Mouse (Mus musculus) liver, embryonic 15.5 days (tissue): ENCODE results near the gene Gnb1l. TPM values are rescaled to one million over a fixed set of nuclear protein-coding genes. Genes with fewer than 3 reads are reported as not detected.

Experiments
- ATAC-seq: fragments of 200-750 bp; cut with Nextera tagmentation; 2 replicates; pipeline ENCODE4 v1.8.0; 2017; ENCODE audit warnings: moderate number of reproducible peaks, mild to moderate bottlenecking, moderate library complexity; ENCODE audit not compliant: insufficient read depth
- H3K27ac ChIP-seq: fragments of 300-500 bp; sonication (generic); replicated peaks from 2 replicates; pipeline ENCODE4 v1.5.1; 2015; ENCODE audit warnings: mild to moderate bottlenecking, inconsistent platforms
- H3K27me3 ChIP-seq: fragments of 300-500 bp; sonication (generic); 2 replicates; pipeline ENCODE4 v1.6.1; 2015; ENCODE audit warnings: mild to moderate bottlenecking, inconsistent platforms
- H3K36me3 ChIP-seq: fragments of 300-500 bp; sonication (generic); replicated peaks from 2 replicates; pipeline ENCODE4 v1.6.1; 2015; ENCODE audit warnings: moderate library complexity, mild to moderate bottlenecking, inconsistent platforms
- H3K4me1 ChIP-seq: fragments of 300-500 bp; sonication (generic); replicated peaks from 2 replicates; pipeline ENCODE4 v1.6.1; 2015; ENCODE audit warnings: inconsistent platforms
- H3K4me2 ChIP-seq: fragments of 300-500 bp; sonication (generic); 2 replicates; pipeline ENCODE4 v1.6.1; 2015; ENCODE audit warnings: moderate library complexity, mild to moderate bottlenecking, inconsistent platforms
- H3K4me3 ChIP-seq: fragments of 300-500 bp; sonication (generic); replicated peaks from 2 replicates; pipeline ENCODE4 v1.5.1; 2015; ENCODE audit warnings: mild to moderate bottlenecking, inconsistent platforms
- H3K9ac ChIP-seq: fragments of 300-500 bp; sonication (generic); 2 replicates; pipeline ENCODE4 v1.6.1; 2015; ENCODE audit warnings: moderate library complexity, mild to moderate bottlenecking, inconsistent platforms
- H3K9me3 ChIP-seq: fragments of 300-500 bp; sonication (generic); replicated peaks from 2 replicates; pipeline ENCODE4 v1.6.1; 2016; ENCODE audit warnings: inconsistent platforms
- WGBS: fragments of 180-500 bp; shearing (Covaris S2); methylation state at CpG from one replicate; pipeline ENCODE4 v1.1.7; 2015; ENCODE audit warnings: mixed read lengths; ENCODE audit not compliant: insufficient replicate concordance; 5-methylcytosine and 5-hydroxymethylcytosine counted together
- polyA plus RNA-seq: library from polyadenylated mRNA; unstranded; fragments of >200 nt; fragmentation: Nextera tagmentation; extraction: Ambion mirVana; gene quantifications from 2 replicates; pipeline ENCODE4 v1.2.1, GENCODE M21; 2015

Gene Gnb1l
- polyA plus RNA-seq, 1 experiment from 2014 or later, result 7.5 TPM

DNA sequence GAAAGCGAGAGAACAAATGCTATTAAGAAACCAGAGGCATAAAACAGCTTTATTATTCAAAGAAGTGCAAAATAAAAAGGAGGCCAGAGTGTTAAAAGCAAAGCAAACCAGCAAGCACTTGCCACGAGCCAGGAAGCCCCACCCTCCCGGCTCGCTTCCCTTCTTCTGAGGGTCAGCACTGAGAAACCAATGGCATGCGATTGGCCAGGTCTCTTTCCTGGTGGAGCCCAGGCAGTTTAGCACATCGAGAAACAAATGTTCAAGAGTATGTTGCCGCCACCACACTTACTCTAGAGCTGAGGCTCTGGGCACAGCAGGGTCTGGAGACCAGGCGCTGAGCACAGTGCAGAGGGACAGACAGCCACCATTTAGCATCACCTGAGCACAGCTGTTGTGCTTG lies 35.9 kb upstream of the Gnb1l start:
- Histone ChIP-seq H3K4me2 (no peak overlapping the region), H3K9ac (no peak overlapping the region), H3K36me3 (peaks cover 100% of the 10 kb centered on the region), H3K27ac (no peak overlapping the region), H3K27me3 (no peaks in the 10 kb centered on the region), H3K4me1 (peaks cover 32% of the 10 kb centered on the region), H3K4me3 (no peak overlapping the region), H3K9me3 (no peaks in the 10 kb centered on the region)
- 58% methylated on average over 8 of the region's 8 CpGs for WGBS
- ATAC-seq, result no peak

DNA sequence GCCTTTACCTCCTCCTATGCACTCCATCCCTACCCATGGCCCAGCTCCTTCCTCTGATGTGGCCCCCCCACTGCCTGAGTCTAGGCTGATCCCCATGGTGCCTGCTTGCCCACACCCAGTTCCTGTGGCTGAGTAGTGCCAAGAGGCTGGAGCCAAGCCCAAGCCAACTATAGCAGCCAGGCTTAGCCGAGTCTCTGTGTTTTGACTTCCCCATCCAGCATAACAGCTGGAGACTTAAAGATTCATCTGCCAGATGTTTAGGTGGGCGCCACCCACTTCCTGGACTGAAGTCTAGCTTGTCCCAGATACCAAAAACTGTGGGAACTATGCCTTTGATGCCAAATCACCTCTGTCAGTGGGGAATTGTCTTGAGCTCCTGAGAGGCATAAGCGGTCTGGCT lies 34.2 kb upstream of the Gnb1l start:
- H3K36me3 ChIP-seq, result peaks cover 100% of the 10 kb centered on the region
- no peak overlapping the region for H3K4me2 ChIP-seq
- H3K4me1 ChIP-seq, result peaks cover 18% of the 10 kb centered on the region
- WGBS, result 47% methylated on average over 3 of the region's 3 CpGs
- no peak for ATAC-seq
- no peak overlapping the region for H3K9ac ChIP-seq
- H3K9me3 ChIP-seq, result no peaks in the 10 kb centered on the region
- H3K27ac ChIP-seq, result no peak overlapping the region
- no peak overlapping the region for H3K4me3 ChIP-seq
- no peaks in the 10 kb centered on the region for H3K27me3 ChIP-seq

DNA sequence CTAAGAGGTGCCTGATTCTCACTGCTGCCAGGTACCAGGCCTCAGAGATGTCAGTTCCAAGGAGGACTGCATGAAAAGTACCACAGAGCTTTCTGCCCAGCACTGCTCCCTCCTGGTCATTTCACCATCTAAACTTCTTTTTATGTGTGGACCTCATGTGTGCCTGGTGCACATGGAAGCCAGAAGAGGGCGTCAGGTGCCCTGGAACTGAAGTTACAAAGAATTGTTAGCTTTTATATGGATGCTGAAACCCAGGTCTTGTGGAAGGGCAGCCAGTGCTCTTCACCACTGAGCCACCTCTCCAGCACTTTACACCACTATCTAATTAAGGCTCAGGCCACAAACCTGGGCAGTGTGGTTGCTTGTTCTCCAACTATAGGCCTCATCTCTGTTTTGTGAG lies 27.7 kb upstream of the Gnb1l start:
- Histone ChIP-seq H3K36me3 (peaks cover 100% of the 10 kb centered on the region), H3K4me3 (no peak overlapping the region), H3K27ac (no peak overlapping the region), H3K9me3 (no peaks in the 10 kb centered on the region), H3K4me2 (no peak overlapping the region), H3K4me1 (no peaks in the 10 kb centered on the region), H3K27me3 (no peaks in the 10 kb centered on the region), H3K9ac (no peak overlapping the region)
- 32% methylated on average over 1 of the region's 1 CpGs for WGBS
- ATAC-seq, result no peak

DNA sequence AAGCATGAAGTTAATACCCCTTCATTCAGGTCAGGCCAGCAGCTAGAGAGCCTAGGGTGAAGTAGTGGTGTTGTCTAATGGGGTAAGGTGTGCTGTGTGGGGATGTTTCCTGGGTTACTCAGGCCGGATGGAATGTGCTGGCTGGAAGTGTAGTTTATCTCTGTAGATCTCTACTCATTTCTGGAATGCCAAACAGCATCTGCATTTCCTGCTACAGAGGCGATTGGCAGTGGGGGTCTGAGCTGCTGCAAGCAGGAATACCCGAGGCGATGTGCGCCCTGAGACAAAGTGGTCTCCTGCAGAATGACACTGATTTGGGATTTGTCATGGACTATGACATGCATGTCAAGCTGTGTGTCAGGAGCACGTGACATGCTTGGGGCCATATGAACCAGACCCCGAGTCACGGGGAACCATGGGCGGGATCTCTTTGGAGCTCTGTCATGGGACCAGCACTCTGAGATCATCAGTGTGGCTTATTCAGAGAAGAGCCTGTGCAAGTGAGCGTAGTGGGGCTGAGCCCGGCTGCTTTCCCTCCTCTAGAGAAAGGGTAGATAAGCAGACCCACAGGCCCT lies 27.0 kb upstream of the Gnb1l start:
- Histone ChIP-seq H3K4me3 (no peak overlapping the region), H3K27ac (no peak overlapping the region), H3K4me2 (no peak overlapping the region), H3K9ac (no peak overlapping the region), H3K27me3 (no peaks in the 10 kb centered on the region), H3K36me3 (peaks cover 100% of the 10 kb centered on the region), H3K4me1 (no peaks in the 10 kb centered on the region), H3K9me3 (no peaks in the 10 kb centered on the region)
- no peak for ATAC-seq
- WGBS, result 83% methylated on average over 11 of the region's 11 CpGs

DNA sequence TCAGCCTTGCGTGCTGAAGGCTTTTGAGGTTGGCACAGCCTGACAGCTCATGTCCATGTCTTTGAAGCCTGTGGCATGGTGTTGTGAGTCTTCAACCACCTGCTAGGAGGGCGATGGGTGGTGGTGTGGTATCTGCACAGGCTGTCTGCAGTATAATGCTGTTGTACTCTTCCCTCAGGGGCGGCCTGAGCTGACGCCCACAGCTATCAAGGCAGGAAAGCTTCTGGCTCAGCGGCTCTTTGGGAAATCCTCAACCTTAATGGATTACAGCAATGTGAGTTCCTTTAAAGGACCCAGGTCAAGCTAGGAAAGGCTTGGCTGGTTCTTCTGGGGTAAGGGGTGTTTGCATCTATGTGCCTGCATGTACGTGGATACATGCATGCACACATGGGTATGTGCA lies 26.5 kb upstream of the Gnb1l start:
- no peaks in the 10 kb centered on the region for H3K27me3 ChIP-seq
- WGBS, result 85% methylated on average over 6 of the region's 6 CpGs
- no peak for ATAC-seq
- H3K4me3 ChIP-seq, result no peak overlapping the region
- peaks cover 100% of the 10 kb centered on the region for H3K36me3 ChIP-seq
- no peak overlapping the region for H3K27ac ChIP-seq
- no peaks in the 10 kb centered on the region for H3K4me1 ChIP-seq
- H3K9ac ChIP-seq, result no peak overlapping the region
- H3K4me2 ChIP-seq, result no peak overlapping the region
- H3K9me3 ChIP-seq, result no peaks in the 10 kb centered on the region

DNA sequence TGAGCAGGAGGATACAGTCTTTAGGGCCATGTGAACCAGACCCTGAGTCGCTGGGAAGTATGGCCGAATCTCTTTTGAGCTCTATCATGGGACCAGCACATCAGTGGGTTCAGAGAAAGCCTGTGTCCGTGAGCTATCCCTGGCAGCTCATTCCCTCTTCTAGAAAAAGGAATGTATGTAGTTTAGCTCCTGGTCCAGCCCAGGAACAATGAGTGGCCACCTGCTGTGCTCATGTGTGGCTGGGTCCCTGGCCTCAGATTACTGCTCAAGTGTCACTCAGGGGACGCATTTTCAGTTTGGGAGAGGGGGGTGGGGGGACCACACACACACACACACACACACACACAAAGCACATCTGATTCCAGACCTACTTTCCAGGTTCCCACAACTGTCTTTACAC lies 26.1 kb upstream of the Gnb1l start:
- no peaks in the 10 kb centered on the region for H3K9me3 ChIP-seq

DNA sequence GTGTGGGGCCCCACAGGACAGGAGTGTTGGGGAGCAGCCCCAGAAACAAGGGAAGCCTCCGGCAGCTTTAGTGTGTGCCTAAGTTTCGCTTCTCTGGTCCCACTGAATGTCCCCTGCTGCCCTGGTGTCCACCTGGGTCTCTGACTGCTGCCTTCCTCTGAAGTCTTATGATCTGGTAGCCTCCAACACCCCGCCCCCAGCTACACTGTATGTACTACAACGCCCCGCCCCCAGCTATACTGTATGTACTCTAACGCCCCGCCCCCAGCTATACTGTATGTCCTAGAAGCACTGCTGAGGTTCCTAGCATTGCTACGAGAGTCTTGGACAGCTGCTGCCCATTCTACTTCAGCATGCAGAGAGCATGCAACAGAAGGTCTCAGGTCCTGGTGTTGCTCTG lies 25.5 kb upstream of the Gnb1l start:
- no peak overlapping the region for H3K27ac ChIP-seq
- H3K4me2 ChIP-seq, result no peak overlapping the region
- H3K27me3 ChIP-seq, result no peaks in the 10 kb centered on the region
- WGBS, result 84% methylated on average over 8 of the region's 8 CpGs
- no peaks in the 10 kb centered on the region for H3K4me1 ChIP-seq
- no peak overlapping the region for H3K4me3 ChIP-seq
- peaks cover 100% of the 10 kb centered on the region for H3K36me3 ChIP-seq
- no peak for ATAC-seq
- H3K9me3 ChIP-seq, result no peaks in the 10 kb centered on the region
- no peak overlapping the region for H3K9ac ChIP-seq

More for the DNA sequence above, 26.1 kb upstream of the Gnb1l start:
- no peak overlapping the region for H3K9ac ChIP-seq
- H3K36me3 ChIP-seq, result peaks cover 100% of the 10 kb centered on the region
- no peak overlapping the region for H3K4me2 ChIP-seq
- no peak overlapping the region for H3K4me3 ChIP-seq
- H3K4me1 ChIP-seq, result no peaks in the 10 kb centered on the region
- ATAC-seq, result no peak
- H3K27me3 ChIP-seq, result no peaks in the 10 kb centered on the region
- H3K27ac ChIP-seq, result no peak overlapping the region
- 85% methylated on average over 4 of the region's 4 CpGs for whole genome bisulfite sequencing

DNA sequence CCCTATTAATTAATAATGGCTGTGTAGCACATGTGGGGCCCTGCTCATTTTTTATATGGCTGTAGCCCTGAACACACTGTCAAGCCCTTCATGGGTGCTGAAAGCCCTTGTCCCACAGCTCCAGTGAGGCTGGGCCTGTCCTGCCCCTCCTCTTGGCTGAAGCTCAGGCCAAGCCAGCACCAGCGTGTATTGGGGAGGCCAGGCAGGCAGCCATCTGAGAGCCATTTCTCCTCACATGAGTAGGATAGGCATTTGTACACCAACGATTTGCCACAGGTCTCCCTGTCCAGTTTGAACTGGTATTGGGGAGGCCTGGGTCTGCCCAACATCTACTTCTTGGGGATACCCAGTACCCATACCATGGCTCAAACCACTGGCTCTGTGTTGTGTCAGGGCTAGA lies 24.5 kb upstream of the Gnb1l start:
- Histone ChIP-seq H3K9ac (no peak overlapping the region), H3K27me3 (no peaks in the 10 kb centered on the region), H3K4me2 (no peak overlapping the region), H3K27ac (no peak overlapping the region), H3K4me1 (no peaks in the 10 kb centered on the region), H3K4me3 (no peak overlapping the region), H3K9me3 (no peaks in the 10 kb centered on the region), H3K36me3 (peaks cover 100% of the 10 kb centered on the region)
- no peak for ATAC-seq
- 84% methylated on average over 2 of the region's 2 CpGs for whole genome bisulfite sequencing

DNA sequence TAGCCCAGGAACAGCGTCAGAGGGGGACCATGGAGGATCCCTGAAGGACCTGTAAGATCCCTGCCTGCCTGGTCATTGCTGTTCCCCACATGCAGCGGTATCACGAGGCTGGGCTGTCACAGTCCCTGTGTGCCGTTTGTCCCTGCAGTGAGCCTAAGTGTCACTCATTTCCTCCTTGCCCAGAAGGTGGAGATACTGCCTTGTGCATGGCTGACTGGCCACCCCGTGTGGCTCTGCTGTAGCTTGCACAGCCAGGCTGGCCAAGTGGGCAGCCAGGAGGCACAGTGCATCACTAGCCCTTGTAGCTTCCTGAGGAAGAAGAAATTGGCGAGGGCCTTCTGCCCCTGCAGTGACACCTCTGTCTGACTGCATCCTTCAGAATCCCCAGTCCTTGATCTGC lies 20.5 kb upstream of the Gnb1l start:
- H3K4me3 ChIP-seq, result no peak overlapping the region
- H3K9ac ChIP-seq, result no peak overlapping the region
- H3K36me3 ChIP-seq, result peaks cover 94% of the 10 kb centered on the region
- no peak overlapping the region for H3K27ac ChIP-seq
- no peaks in the 10 kb centered on the region for H3K9me3 ChIP-seq
- H3K4me2 ChIP-seq, result no peak overlapping the region
- no peak for ATAC-seq
- WGBS, result 72% methylated on average over 6 of the region's 6 CpGs
- no peaks in the 10 kb centered on the region for H3K27me3 ChIP-seq
- H3K4me1 ChIP-seq, result no peaks in the 10 kb centered on the region; the same call in 1 of the 2 replicates

DNA sequence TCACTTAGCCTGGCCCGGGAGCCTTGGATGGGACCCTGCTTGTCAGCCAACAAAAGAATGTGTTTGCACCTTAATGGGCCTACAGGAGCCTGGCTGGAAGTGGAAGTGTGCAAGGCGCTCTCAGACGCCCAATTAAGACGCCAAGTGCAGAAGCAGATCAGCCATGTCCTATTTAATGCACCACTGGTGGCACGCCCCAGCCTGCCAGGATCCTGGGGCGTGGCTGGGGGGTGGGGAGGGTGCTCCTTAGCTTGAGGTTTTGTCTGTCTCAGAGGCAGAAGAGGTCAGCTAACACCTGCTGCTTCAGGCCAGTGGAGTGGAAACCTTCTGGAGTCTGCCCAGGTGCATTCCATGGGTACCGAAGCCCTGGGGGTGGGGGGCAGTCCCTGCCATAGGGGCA lies 18.8 kb upstream of the Gnb1l start:
- H3K4me2 ChIP-seq, result no peak overlapping the region
- H3K9ac ChIP-seq, result no peak overlapping the region
- 71% methylated on average over 7 of the region's 7 CpGs for WGBS
- no peak overlapping the region for H3K4me3 ChIP-seq
- H3K9me3 ChIP-seq, result no peaks in the 10 kb centered on the region
- no peak overlapping the region for H3K27ac ChIP-seq
- H3K27me3 ChIP-seq, result no peaks in the 10 kb centered on the region
- no peaks in the 10 kb centered on the region; the same call in 1 of the 2 replicates for H3K4me1 ChIP-seq
- peaks cover 90% of the 10 kb centered on the region for H3K36me3 ChIP-seq
- no peak for ATAC-seq

DNA sequence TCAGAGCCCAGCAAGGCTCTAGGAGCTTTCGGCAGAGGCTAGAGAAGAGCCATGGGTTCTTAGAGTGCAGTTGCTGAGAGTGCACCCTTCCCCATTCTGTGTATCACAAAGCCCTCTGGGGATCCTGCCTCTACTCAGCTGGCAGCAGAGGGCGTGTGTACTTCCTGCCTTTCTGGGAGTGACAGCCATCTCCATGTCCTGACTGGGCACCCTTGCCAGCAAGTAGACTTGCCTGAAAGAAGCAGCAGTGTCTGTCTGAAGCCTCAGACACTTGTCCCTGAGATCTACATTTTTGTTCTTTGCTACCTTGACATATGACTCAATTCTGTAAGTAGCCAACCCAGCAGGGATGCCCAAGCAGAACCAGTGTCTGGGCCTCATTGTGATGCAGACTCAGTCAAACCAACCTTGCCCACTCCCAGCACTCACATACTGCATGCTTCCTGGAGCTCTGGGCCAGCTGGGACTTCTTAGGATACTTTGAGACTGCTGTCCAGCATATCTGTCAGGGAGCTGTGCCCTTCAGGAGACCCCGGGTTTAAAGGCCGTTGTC lies 17.5 kb upstream of the Gnb1l start:
- H3K36me3 ChIP-seq, result peaks cover 90% of the 10 kb centered on the region
- ATAC-seq, result no peak

DNA sequence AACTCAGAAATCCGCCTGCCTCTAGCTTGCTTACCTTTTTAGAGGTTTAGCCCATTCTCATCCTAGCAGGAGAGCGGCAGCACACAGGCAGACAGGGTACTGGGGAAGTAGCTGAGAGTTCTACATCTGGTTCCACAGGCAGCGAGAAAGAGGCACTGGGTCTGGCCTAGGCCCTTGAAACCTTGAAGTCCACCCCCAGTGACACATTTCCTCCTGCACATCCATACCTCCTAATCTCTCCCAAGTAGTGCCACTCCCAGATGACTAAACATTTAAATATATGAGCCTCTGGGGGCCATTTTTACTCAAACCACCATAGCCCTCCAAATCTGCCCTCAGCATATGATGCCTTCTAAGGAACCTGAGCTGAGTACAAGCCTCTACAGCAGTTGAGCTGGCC lies 16.1 kb upstream of the Gnb1l start:
- no peak overlapping the region for H3K4me2 ChIP-seq
- 86% methylated on average over 3 of the region's 3 CpGs for WGBS
- H3K4me1 ChIP-seq, result no peaks in the 10 kb centered on the region; the same call in 1 of the 2 replicates
- no peaks in the 10 kb centered on the region for H3K27me3 ChIP-seq
- no peak for ATAC-seq
- no peak overlapping the region for H3K9ac ChIP-seq
- H3K4me3 ChIP-seq, result no peak overlapping the region
- H3K9me3 ChIP-seq, result no peaks in the 10 kb centered on the region
- H3K36me3 ChIP-seq, result peaks cover 82% of the 10 kb centered on the region
- H3K27ac ChIP-seq, result no peak overlapping the region

More for the DNA sequence above, 17.5 kb upstream of the Gnb1l start:
- no peaks in the 10 kb centered on the region for H3K27me3 ChIP-seq
- H3K4me2 ChIP-seq, result no peak overlapping the region
- 69% methylated on average over 4 of the region's 4 CpGs for WGBS
- no peak overlapping the region for H3K27ac ChIP-seq
- no peak overlapping the region for H3K4me3 ChIP-seq
- H3K4me1 ChIP-seq, result no peaks in the 10 kb centered on the region; the same call in 1 of the 2 replicates
- no peaks in the 10 kb centered on the region for H3K9me3 ChIP-seq
- no peak overlapping the region for H3K9ac ChIP-seq
